Mouse (Mus musculus) right cerebral cortex, postnatal 4 days (tissue): ENCODE results near the gene Cyp27b1.

ENCODE experiments used
- DNase-seq: peaks from one replicate; pipeline ENCODE4 v3.0.0-alpha.2; 2022

Cyp27b1 gene

DNA sequence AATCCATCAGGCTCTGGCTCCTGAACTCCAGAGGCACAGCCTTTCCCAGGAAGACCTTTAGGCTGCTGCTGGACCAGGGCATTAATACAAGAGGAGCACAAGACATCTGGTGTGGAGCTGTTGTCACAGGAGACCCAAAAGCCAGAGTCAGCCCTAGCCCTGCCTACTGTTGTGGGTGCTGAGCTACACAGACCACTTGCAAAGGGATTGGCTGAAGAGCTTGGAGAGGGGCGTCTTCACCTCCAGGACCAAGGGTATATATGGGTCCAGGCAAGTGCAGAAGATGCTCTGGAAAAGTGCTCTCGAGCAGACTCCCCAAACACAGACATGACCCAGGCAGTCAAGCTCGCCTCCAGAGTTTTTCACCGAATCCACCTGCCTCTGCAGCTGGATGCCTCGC is at the start of gene Cyp27b1:
Gene Cyp27b1 (plus strand): TSS at position 297 of the 400 bp plus-strand sequence.
- no peak for DNase-seq

GRCm38 (mm10) chr10:127000529-127000928 is 47.5 kb upstream of the Cyp27b1 start, which contains the start of gene Avil:
Gene Avil, plus strand, starts transcription at chr10:127000709.
- no peak for DNase-seq

DNA sequence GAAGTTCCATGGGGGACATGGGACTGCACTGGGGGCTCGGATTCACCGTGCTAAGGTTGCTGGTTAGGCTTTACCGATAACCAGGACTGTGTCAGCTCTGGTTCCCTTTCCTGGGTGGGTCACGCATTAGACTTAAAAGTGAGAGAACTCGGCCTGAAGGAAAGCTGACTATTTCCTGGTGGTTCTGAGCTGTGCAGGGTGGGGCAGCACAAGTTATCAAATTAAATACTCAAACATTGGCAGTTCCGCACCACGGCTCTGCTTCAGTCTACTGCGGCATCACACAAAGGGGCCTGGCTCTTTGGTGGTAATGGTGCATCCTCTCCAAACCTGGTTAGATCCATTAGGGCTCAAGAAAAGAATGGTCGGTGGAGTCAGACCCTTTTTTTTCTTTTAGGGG is 46.8 kb upstream of the Cyp27b1 start:
- no peak for DNase-seq

DNA sequence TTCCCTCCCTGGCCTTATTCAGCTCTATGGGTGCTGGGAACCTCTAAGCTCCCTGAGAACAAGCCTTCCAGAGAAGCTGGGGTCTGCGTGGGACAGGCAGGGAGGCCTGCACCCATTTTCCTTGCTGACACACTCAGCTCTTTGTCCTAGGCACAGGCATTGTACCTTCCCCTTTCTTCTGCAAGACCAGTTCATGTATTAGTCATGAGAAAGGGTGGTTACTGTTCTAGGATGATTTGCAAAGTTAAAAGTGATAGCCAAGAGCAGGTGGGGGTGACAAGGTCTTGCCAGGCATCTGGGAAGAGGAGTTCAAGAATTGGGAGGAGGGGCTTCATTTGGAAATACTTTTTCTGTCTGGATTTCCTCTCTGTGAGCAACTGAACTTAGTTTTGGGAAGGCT is 46.0 kb upstream of the Cyp27b1 start:
- no peak for DNase-seq

DNA sequence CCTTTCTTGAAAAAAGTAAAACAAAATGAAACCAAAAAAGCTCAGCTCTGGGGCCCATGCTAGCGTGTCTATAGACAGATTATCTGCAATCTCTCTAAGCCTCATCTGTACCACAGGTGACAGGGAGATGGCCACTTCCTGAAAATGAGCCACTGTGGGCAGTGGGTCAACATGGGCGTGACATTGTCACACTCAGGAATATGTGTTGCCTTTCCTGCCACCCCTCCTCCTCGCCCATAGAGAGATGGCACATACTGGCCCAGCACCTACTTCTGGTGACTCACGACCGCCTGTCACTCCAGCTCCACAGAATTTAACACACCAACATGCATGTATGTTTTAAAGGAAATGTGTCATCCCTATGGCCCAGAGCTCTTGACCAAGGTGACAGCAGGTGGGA is 45.3 kb upstream of the Cyp27b1 start:
- DNase-seq: no peak

- no peak for DNase-seq
Measured at GRCm38 (mm10) chr10:127003334-127003733, 44.7 kb upstream of the Cyp27b1 start.

DNA sequence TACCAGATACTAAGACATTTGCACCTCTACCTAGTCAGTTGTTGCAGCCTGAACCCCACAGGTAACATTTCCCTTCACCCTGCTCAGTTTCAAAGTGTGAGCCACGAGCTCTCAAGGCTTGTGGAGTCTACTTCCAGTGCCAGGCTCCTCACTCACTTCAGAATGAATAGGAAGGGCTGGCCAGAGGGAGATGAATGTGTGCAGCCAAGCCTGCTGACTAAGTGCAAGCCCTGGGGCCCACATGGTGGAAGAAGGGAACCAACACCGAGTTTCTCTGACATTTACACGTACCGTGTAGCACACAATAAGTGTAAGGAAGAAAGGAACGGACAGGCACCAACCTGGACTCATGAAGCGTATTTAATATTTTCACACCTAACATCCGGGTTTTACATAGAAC is 44.2 kb upstream of the Cyp27b1 start:
- no peak for DNase-seq

- no peak for DNase-seq
Measured at GRCm38 (mm10) chr10:127016488-127016887, 31.6 kb upstream of the Cyp27b1 start.

DNA sequence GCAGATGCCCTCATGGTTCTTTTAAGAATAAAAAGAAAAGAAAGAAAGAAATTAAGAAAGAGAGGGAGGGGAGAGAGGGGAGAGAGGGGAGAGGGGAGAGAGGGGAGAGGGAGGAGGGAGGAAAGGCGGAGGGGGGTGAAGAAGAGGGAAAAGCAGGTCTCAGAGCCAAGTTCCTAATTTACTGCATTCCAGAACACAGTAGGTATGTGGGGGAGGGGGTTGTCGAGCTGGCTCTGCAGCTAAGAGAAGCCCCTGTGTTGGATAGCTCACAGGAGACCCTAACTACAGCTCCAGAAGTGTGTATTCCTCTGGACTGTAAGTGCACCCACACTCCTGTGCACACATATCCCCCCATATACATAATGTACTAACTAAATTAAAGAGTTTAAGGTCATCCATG is 31.0 kb upstream of the Cyp27b1 start:
- DNase-seq: no peak

DNA sequence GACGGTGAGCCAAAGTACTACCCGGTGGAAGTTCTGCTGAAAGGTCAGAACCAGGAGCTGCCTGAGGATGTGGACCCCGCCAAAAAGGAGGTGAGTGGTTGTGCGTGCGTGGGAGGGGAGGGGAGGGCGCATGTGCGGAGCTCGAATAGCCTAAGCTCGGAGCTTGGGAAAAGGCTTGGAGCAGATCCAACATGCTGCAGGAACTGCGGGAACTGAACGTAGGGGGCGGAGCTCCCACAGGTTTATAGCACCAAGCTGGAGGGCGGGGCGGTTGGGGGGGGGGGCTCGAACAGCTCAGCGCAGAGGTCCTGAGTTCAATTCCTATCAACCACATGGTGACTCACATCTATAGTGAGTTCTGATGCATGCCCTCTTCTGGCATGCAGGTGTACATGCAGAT is 29.6 kb upstream of the Cyp27b1 start:
- no peak for DNase-seq

- peak; percentile 98 for DNase-seq
Measured at GRCm38 (mm10) chr10:127030336-127031296, 17.4 kb upstream of the Cyp27b1 start, which contains the start of gene Tsfm. Gene Tsfm, minus strand, starts transcription at chr10:127030840.

DNA sequence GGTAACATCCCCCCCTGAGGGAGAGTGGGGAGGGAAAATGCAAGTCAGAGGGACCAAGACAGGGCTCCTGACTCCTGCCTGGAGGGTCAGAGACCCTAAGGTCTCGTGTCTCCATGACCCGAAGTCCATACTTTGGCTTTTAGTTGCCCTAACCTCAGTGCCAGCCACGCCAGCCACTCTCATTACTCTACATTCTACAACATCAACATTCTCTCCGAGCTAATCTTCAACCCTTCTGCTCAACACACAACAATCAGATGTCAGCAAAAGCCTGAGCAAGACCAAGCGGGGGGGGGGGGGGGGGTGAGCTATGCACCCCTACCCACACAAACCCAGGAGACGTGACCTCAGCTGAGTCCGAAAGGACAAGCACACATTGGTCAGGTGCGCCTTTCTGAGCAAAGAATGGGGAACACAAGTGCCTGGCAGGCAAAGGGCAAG is 14.7 kb upstream of the Cyp27b1 start:
- DNase-seq: no peak

GRCm38 (mm10) chr10:127036273-127036672 is 11.8 kb upstream of the Cyp27b1 start:
- DNase-seq: no peak

DNA sequence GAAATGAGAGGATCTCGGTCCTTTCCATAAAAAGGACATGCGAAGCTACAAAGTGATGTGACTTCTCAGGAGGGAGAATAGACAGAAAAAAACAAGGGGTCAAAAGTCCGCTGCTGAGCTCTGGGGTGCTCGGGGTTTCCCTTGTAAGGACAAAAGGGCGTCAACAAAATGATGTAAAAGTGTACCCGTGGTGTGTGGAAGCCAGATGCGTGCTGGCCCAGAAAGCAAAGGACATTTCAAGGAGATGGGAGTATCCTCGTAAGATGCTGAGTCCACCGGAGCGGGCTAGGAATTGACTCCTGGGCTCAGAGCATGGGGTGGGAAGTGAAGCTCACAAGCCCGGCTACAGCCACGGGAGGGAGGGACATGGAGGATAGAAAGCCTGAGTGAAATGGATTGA is 10.4 kb upstream of the Cyp27b1 start:
- no peak for DNase-seq

DNA sequence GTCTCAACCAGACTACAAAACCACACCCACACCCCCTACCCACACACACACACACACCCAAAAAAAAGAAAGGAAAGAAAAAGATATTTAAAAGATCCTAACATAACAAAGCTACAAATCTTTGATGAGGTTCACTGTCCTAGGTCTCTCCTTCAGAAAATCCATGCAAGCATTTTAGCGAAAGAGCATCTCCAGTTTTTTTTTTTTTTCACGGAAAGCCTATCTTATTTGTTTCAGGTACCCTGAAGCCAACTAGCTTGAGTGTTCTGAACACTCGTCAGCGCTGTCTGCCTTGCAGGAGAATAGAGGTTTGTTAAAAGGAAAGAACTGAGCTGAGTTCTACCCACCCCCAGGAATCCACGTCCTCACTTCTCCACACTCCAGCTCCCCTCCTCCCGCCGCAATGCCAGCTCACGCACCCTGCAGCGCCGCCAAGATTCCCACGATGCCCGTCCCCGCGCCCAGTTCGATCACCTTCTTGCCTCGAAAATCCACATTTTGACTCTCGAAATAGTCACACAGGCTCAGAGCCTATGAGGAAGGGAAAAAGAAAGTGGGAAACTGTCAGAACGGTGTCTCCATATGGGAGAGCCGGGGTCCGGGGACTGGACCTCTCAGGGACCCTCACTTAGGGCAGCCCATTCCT is 7.4 kb upstream of the Cyp27b1 start:
- DNase-seq: no peak

DNA sequence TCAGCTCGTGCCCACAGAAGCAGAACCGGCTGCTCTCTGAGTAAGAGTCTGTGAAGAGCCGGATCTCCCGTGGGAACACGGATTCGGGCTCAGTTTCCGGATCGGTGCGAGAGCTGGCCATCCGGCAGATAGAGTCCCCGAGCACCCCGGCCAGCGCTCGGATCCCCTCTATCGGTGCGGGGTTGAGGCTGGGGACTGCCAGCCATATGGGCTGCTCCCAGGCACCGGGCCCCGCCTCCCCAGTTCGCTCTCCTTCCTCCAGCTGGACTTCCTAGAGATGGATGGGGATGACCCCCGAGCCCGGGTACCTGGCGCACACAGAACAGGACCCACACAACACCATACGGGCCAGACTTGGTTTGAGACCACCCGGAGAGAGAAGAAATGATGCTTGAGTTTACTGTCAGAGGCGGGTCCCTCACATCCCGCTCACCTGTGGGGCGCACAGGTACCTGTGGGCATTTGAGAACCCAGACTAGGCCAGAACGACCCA is 6.7 kb upstream of the Cyp27b1 start, which contains the start of the genes Mettl1 and Eef1akmt3:
Gene Mettl1 (plus strand): TSS at position 141 of the 493 bp plus-strand sequence.
Gene Eef1akmt3 (minus strand): TSS at position 240 of the 493 bp plus-strand sequence.
- peak; percentile 40 for DNase-seq

DNA sequence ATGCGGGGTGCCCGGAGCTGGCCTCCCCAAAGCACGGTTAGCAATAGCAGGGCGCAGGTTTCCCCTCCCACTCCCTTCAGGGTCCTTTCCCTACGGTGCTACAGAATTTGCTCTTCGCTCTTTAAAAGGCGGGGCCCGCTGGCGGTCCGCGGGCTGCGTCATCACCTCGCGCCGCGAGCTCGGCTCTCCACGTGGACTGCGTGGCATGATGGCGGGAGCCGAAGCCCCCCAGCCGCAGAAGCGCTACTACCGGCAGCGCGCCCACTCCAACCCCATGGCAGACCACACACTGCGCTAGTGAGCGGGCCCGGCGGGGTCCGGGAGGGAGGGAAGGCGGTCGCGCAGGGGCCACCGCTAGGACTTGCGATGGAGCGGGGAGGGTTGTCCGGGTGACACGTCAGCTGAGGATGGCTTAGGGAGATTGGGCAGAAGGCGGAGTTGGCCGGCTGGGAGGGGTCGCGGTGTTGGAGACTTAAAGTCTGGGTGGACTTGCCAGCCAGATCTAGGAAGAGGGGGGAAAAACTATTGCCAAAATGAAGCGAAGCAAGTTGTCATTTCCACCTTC is 6.2 kb upstream of the Cyp27b1 start:
- DNase-seq: peak; percentile 91

- DNase-seq: no peak
Measured at GRCm38 (mm10) chr10:127042468-127043115, 5.5 kb upstream of the Cyp27b1 start.

DNA sequence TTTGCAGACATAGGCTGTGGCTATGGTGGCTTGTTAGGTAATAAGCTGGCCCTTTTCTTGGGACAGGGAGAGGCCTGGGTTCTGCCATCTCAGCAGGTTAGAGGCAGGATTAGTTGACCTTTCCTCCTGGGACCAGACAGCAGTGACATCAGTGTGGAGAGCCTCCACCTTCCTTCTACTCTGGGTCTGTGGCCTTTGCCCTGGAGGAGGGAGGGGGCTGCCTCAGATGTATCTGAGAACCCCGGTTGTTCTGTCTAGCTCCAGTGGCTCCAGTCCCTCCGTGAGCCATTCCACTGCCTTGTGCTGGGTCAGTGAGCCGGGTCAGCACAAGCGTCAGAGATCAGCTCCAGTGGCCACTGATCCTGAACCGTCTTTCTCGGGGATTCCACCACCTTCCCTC is 4.9 kb upstream of the Cyp27b1 start:
- no peak for DNase-seq

DNA sequence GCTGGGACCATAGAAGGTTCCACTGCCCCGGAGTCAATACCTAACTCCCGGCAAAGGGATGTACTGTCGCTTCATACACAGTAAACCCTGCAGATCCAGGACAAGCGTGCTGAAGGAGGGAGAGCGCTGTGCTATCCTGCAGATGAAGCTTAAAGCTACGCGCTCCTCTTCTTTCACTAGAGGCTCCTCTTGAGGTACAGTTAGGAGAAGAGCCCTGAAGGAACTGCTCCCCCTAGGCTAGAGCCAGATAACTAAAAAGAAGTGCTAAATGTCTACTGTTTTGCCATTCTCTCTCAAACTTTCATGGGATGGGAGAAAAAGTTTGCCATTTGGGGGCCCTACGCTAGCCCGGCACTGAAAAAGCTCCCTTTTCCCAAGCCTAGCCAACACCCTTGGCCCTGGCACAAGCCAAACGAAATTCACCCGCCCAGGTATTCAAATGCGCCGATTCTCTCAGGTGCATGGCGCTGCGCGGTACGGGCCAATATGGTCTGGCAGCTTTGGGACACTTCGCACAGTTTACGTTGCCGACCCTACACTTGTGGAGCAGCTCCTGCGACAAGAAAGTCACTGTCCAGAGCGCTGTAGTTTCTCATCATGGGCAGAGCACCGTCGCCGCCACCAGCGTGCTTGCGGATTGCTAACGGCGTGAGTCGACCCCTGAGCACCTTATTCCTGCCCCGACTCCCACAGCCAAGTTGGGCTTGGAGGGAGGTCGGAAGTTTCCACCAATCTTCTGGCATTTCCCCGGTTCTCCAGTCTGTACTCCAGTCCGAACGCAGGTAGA is 751 bp downstream of the Cyp27b1 start:
- no peak for DNase-seq

- DNase-seq: no peak
Measured at GRCm38 (mm10) chr10:127049395-127050118, 1.5 kb downstream of the Cyp27b1 start.
